Mouse (Mus musculus) G1E (cell line): ENCODE results near the gene Nmnat2. TPM values are rescaled to one million over a fixed set of nuclear protein-coding genes. Genes with fewer than 3 reads are reported as not detected.

ENCODE experiments used
- ATAC-seq: 2 replicates; pipeline ENCODE4 v1.8.0; 2016; ENCODE audit warnings: mild to moderate bottlenecking; ENCODE audit not compliant: insufficient number of reproducible peaks, poor library complexity, low FRiP score, severe bottlenecking; ENCODE audit errors: extremely low read depth
- DNase-seq: peaks from one replicate; pipeline ENCODE4 v3.0.0; 2012; ENCODE audit warnings: low spot score
- H3K27me3 ChIP-seq: 2 replicates; pipeline ENCODE4 v1.6.1; 2012; ENCODE audit warnings: mild to moderate bottlenecking, low read length, inconsistent platforms; ENCODE audit not compliant: insufficient read depth
- H3K36me3 ChIP-seq: replicated peaks from 2 replicates; pipeline ENCODE3; 2012; ENCODE audit warnings: mild to moderate bottlenecking, inconsistent platforms
- H3K4me1 ChIP-seq: 2 replicates; pipeline ENCODE4 v1.6.1; 2012; ENCODE audit warnings: low read depth, low read length, inconsistent platforms, mixed read lengths; ENCODE audit not compliant: insufficient read depth
- H3K4me3 ChIP-seq: 2 replicates; pipeline ENCODE4 v1.5.1; 2012; ENCODE audit warnings: low read depth, mild to moderate bottlenecking, inconsistent platforms, low read length, moderate library complexity, mixed read lengths
- H3K9me3 ChIP-seq: replicated peaks from 2 replicates; pipeline ENCODE4 v1.6.1; 2012; ENCODE audit warnings: inconsistent platforms
- CTCF ChIP-seq: IDR thresholded peaks from 2 replicates; pipeline ENCODE4 v1.5.1; 2012; ENCODE audit warnings: low read depth, low read length, inconsistent platforms, mixed read lengths
- GATA1 ChIP-seq: IDR thresholded peaks from 2 replicates; pipeline ENCODE4 v1.6.1; 2012; ENCODE audit warnings: borderline replicate concordance, low read length, inconsistent platforms, mixed read lengths
- GATA2 ChIP-seq: IDR thresholded peaks from 2 replicates; pipeline ENCODE4 v1.6.1; 2012; ENCODE audit warnings: low read depth, low read length, inconsistent platforms, borderline replicate concordance
- POLR2AphosphoS5 ChIP-seq: IDR thresholded peaks from 2 replicates; pipeline ENCODE4 v1.6.1; 2012; ENCODE audit warnings: low read depth, low read length, inconsistent platforms; ENCODE audit not compliant: insufficient replicate concordance
- TAL1 ChIP-seq: conservative IDR thresholded peaks from 2 replicates; pipeline ENCODE4 v1.6.1; 2012; ENCODE audit warnings: low read depth, low read length, inconsistent platforms, mixed read lengths
- polyA plus RNA-seq: library from polyadenylated mRNA; stranded (reverse); fragments of >175 nt; gene quantifications from 2 replicates; pipeline ENCODE4 v1.2.3, GENCODE M21; 2012
- total RNA-seq, 2 experiments: library from RNA; stranded (forward) in 1 of 2; stranded (reverse) in 1 of 2; fragments of 200-1000 nt in 1 of 2; fragments of >200 nt in 1 of 2; fragmentation: Nextera tagmentation in 1 of 2; gene quantifications; 2 replicates each; pipeline ENCODE4 v1.2.3; 2014 to 2017

Gene Nmnat2
- total and polyA plus RNA-seq, 3 experiments = 0.22 TPM; not detected in 2

DNA sequence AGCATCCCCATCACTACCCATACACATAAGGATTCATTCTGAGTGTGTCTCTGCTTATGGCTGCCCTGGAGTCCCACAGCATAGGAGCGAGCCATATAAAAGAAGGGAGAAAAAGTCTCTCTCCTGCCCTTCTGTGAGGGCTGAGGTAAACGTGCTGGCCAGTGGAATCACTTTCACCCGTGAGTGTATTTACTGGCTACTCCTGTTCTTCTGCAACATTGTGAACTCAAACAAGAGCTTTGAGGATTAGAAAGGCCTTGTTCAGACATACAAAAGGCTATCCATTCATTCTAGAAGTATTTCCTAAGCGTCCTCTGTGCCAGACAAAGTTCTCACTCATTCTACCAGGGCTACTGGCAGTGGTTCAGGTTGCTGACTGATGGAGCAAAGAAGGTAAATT lies 156.8 kb downstream of the Nmnat2 start:
- no peak overlapping the region for H3K4me3 ChIP-seq
- DNase-seq = no peak
- no peak for TF ChIP-seq TAL1
- no peak for TF ChIP-seq GATA1
- TF ChIP-seq GATA2 = no peak
- no peak for TF ChIP-seq POLR2AphosphoS5
- TF ChIP-seq CTCF = no peak
- H3K27me3 ChIP-seq = peaks cover 26% of the 10 kb centered on the region
- H3K9me3 ChIP-seq = no peaks in the 10 kb centered on the region; the same call in 1 of the 2 replicates
- H3K36me3 ChIP-seq = no peaks in the 10 kb centered on the region
- H3K4me1 ChIP-seq = no peaks in the 10 kb centered on the region
- ATAC-seq = no peak

DNA sequence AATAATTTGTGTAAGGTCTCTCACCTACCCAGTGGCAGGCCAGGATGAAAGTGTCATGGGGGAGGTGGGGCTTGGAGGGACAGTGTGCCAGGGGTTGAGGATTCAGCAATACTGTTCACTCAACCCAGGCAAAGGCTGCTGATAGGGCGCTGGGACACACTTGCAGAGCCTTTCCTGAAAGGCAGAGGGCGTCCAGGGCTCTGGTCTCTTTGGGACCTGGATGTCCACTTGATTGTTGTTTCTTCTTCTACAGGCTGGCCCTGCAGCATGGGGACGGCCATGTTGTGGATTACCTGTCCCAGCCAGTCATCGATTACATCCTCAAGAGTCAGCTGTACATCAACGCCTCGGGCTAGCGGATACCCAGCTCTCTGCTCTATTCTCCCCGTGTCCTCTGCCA lies 160.5 kb downstream of the Nmnat2 start:
- no peaks in the 10 kb centered on the region for H3K36me3 ChIP-seq
- DNase-seq (no peak), ATAC-seq (no peak)
- H3K27me3 ChIP-seq = peaks cover 28% of the 10 kb centered on the region
- no peak for TF ChIP-seq TAL1
- TF ChIP-seq CTCF = no peak
- H3K4me3 ChIP-seq = no peak overlapping the region
- H3K4me1 ChIP-seq = no peaks in the 10 kb centered on the region
- H3K9me3 ChIP-seq = no peaks in the 10 kb centered on the region; the same call in 1 of the 2 replicates

DNA sequence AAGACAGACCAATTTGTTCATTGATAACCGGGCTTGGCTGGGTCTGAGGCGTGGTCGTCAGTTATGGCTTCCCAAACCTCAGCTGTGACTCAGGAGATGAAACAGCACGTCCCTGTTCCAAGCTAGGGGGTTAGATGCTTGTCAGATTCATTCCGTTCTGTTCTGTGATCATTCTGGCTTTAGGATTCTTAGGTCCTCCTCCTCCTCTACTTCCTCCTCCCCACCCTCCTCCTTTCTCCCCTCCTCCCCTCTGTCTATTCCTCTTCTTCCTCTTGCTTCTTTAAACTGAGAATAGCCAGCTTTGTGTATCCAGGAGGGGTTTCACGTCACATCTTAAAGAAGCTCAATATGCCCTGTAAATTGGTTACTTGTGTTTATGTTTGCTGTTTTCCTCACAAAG lies 165.8 kb downstream of the Nmnat2 start:
- H3K36me3 ChIP-seq = no peaks in the 10 kb centered on the region
- H3K27me3 ChIP-seq = peaks cover 49% of the 10 kb centered on the region
- ATAC-seq (no peak), DNase-seq (no peak)
- TF ChIP-seq POLR2AphosphoS5 = no peak
- no peak overlapping the region for H3K4me3 ChIP-seq
- no peaks in the 10 kb centered on the region; the same call in 1 of the 2 replicates for H3K4me1 ChIP-seq
- H3K9me3 ChIP-seq = no peaks in the 10 kb centered on the region

DNA sequence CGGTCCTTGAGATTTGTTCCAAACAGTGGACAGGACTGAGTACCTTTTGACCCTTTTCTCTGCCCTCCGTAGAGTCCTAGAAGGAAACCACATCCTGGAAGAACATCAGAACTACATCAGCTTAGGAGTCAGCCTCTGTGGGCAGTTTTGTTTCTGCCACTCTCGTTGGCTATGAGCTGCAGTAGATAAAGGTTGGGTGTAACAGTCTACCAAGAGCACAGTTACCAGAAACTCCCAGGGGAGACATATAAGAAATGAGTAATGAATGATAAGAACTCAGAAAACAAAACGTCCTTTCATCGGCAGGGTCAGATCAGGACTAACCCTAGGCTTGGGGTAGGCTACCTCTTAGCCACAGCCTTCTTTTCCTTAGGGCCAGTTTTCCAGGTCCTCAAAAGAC lies 166.5 kb downstream of the Nmnat2 start:
- DNase-seq (no peak), ATAC-seq (no peak)
- peaks cover 53% of the 10 kb centered on the region for H3K27me3 ChIP-seq
- no peaks in the 10 kb centered on the region for H3K9me3 ChIP-seq
- no peaks in the 10 kb centered on the region for H3K36me3 ChIP-seq
- no peak for TF ChIP-seq POLR2AphosphoS5
- no peak for TF ChIP-seq GATA2
- no peak for TF ChIP-seq TAL1
- TF ChIP-seq CTCF = no peak
- no peak for TF ChIP-seq GATA1
- no peak overlapping the region for H3K4me3 ChIP-seq
- H3K4me1 ChIP-seq = no peaks in the 10 kb centered on the region; the same call in 1 of the 2 replicates

DNA sequence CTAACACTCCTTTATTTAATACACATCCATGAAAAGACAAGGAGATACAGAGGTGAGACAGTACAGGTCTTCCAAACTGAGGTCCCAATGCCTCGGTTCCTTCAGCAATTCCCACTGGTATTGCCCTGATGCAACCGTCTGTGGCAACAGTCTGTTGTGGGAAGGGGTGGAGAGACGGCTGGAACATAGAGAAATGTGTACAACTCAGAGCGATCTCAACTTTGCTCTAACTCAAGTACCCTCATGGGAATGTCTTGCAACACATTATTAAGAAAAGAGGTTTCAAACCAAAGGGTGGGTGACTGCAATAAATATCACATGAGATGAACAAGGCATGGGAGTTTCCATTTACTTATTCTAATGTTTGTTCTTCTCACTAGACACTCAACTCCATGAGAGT lies 168.0 kb downstream of the Nmnat2 start:
- ATAC-seq (no peak), DNase-seq (no peak)
- TF ChIP-seq GATA1 (no peak), GATA2 (no peak), TAL1 (no peak), CTCF (no peak), POLR2AphosphoS5 (no peak)
- H3K4me3 ChIP-seq = no peak overlapping the region
- no peaks in the 10 kb centered on the region for H3K9me3 ChIP-seq
- no peaks in the 10 kb centered on the region; the same call in 1 of the 2 replicates for H3K4me1 ChIP-seq
- no peaks in the 10 kb centered on the region for H3K36me3 ChIP-seq
- H3K27me3 ChIP-seq = peaks cover 56% of the 10 kb centered on the region

DNA sequence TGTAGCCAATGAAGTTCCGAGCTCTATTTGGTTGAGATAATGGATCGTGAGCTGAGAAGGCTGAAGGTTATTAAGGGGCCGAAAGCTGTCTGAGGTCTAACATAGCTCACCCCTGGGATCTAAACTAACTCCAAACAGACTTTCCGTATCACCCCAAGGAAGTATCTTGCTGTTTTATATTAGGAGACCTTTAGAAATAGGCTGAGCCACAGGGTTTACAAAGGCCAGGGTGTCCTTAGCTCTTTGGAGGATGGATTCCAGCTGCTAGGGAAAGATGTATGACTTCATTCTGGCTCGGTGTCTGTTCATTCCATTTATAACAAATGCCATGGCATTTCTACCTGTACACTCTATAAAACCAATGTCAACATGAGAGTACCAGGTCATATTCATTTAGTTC lies 169.7 kb downstream of the Nmnat2 start:
- no peaks in the 10 kb centered on the region for H3K9me3 ChIP-seq
- TF ChIP-seq GATA1 (no peak), CTCF (no peak), TAL1 (no peak), GATA2 (no peak), POLR2AphosphoS5 (no peak)
- no peaks in the 10 kb centered on the region for H3K36me3 ChIP-seq
- DNase-seq (no peak), ATAC-seq (no peak)
- H3K27me3 ChIP-seq = peaks cover 58% of the 10 kb centered on the region
- H3K4me1 ChIP-seq = peaks cover 2% of the 10 kb centered on the region; the same call in 1 of the 2 replicates
- no peak overlapping the region for H3K4me3 ChIP-seq
